Mouse (Mus musculus) urinary bladder, adult 2 months (tissue): ENCODE results near the gene Ppm1h. TPM values are rescaled to one million over a fixed set of nuclear protein-coding genes. Genes with fewer than 3 reads are reported as not detected.

ENCODE experiments used
- DNase-seq: peaks from one replicate; pipeline ENCODE4 v3.0.0; 2022; ENCODE audit warnings: low spot score
- polyA plus RNA-seq: library from polyadenylated mRNA; depleted of rRNA; stranded (reverse); fragments of >200 nt; gene quantifications from 2 replicates; pipeline ENCODE4 v1.2.3, GENCODE M21; 2012

Ppm1h gene
- polyA plus RNA-seq, 1 experiment, result 20.9 TPM

DNA sequence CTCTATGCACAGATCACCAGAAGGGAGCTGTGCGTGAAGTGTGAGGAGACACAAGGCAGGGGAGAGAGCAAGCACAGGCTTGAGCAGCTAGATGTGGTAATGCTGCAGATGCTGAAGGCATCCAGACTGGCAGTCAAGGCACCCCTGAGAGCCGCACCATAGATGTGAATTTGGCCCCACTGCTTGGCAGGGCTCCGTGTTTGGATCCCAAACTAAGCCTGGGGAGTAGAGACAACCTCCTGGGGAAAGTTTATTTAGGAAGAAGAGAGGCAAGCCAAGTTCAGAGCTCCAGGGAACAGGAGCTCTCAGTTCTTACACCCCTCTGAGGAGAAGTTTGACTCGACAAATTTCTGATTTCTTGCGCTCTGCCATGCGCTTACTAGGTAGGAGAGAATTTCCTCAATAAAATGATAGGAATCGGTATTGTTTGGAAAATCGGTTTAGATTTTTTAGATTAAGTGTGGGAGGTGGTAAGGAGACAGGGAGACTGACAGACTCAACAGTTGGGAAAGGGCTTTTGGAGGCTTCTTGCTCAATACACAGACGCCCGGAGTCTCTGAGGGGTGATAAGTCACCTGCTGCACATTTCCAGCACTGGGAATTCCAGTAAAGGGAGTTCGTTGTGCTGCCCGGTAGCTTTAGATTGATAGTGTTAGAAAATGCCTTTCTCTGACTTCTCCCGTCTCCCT is 89.8 kb downstream of the Ppm1h start:
- no peak for DNase-seq

DNA sequence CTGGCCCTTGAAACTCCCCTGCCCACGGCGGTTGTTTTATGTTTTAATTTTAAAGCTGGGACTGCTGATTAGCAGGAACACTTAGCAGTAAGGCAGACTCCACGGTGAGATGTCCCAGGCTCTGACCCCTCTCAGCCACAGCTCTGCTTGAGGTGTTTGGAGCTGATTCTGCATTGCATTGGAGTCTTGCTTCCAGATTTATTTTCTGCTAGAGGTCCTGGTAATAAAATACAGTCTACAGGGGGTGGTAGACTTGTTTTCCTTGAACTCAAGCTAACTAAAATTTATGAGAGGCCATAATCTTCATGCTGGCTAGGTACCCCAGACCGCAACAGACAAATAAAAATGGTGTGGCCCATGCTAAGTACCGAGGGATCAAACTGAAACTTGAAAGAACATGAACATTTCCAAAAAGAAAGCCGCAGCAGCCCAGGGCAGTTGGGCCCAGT is 90.4 kb downstream of the Ppm1h start:
- no peak for DNase-seq

- no peak for DNase-seq
Measured at GRCm38 (mm10) chr10:122770337-122770736, 91.8 kb downstream of the Ppm1h start.

- no peak for DNase-seq
Measured at GRCm38 (mm10) chr10:122770987-122771386, 92.4 kb downstream of the Ppm1h start.

- no peak for DNase-seq
Measured at GRCm38 (mm10) chr10:122774169-122774568, 95.6 kb downstream of the Ppm1h start.

- DNase-seq, result no peak
Measured at GRCm38 (mm10) chr10:122777436-122777835, 98.9 kb downstream of the Ppm1h start.

- no peak for DNase-seq
Measured at GRCm38 (mm10) chr10:122777939-122778655, 99.5 kb downstream of the Ppm1h start.

GRCm38 (mm10) chr10:122779351-122779750 is 100.8 kb downstream of the Ppm1h start:
- DNase-seq, result no peak

DNA sequence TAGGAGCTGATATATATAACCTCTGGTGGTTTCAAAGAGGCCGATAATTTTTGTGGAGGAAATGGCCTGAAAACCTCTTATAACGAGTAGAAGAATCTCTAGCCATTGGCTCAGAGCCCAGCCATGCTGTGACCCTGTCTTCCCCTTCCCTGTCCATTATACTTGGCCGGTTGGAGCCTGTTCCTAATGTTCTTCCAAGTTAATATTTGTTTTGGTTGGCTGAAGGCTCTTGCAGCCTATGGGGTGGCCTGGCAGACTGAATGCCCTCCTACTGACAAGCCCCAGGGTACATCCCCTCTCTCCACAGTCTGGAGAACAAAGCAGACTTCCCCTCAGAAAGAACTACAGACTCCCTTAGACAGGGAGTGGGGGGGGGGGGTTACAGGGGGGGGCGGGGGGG is 104.2 kb downstream of the Ppm1h start:
- DNase-seq, result no peak

DNA sequence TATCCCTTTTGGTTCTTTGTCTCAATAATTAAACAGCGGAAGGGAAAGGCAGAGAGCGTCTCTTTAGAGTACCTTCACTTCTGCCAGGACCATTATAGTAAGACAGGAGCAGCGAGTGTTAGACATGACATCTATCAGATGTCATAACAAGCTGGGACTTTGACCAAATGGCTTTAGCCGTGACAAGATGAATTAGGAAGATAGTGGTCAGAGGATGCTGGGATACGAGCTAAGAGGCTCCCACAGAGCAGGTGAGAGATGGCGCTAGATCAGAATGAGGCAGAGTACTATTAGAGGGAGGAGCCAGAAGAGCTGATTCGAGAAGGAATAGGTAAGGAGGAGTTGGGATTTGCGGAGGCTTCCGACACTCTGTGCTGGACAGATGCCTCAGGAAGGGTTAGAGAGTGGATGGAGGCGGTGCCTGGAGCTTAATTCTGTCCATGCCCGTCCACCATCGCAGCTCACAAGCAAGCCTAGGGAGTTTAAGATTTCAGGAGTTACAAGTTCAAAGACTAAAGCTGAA is 111.1 kb downstream of the Ppm1h start:
- DNase-seq, result no peak

DNA sequence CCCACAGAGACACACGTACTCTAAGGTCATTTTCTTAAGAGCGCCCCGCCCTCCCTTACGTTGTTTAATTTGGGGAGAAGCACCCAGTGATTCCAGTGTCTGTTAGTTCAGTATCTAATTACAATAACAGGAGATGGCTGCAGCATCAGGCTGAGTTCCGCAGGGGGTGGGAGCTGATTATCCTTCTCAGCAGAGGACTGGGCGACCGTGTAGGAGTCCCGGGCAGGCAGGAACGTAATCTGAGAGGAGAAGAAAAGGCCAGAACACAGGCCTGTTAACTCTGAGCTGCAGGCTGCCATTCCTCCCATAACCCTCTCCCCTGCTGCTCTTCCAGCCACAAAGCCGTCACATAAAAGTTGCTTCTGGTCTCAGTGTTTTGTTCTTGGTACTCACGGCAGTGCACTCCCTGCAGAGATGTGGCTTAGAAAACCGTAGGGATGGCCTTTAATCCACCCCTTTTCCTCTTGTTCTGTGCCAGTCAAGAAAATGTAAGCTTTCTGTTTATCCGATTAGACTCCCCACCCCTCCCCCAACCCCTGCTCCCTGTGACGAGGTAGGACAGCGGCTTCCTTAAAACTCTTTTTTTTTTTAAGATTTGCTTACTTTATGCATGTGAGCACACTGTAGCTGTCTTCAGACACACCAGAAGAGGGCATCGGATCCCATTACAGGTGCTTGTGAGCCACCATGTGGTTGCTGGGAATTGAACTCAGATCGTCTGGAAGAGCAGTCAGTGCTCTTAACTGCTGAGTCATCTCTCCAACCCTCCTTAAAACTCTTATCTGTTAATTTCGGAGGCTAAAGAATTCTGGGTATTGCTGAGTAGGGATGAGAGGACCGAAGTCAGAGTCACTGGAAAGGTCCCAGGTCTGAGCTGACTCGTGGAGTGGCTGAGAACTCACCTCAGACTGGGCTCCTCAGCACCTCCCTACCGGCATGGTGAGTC is 113.7 kb downstream of the Ppm1h start:
- DNase-seq, result no peak

GRCm38 (mm10) chr10:122793193-122793592 is 114.6 kb downstream of the Ppm1h start:
- DNase-seq, result no peak

DNA sequence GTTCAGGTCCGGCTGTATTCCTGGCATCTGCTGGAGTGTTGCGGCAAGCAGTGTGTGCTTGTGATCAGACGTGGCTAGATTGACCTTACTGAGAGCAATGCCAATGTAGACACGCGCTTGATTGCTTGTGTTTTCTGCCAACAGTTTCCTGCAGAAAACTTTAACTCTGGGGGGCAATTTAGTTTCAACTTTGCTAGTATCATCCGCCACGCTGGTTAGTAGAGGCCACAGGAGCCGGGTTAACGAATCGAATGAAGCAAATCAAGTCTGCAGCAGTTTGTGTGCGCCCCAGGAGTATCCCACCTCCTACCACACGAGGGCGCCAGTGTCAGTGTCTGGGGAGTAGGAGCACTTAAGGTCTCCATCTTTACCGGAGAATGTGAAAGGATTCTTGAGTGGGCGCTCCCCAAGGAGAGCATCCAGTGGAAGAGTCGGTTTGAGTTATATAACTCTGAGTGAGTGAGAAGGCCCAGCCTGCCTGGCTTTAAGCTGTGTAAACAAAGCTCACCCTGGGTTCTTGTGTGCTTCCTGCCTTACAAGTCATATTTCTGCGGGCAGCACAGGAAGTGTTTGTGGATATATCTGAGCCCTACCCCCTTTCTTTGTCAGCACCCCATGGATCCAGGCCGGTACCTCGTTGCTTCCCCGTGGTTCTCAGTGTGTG is 115.8 kb downstream of the Ppm1h start:
- DNase-seq, result no peak

GRCm38 (mm10) chr10:122797955-122798354 is 119.4 kb downstream of the Ppm1h start:
- no peak for DNase-seq

DNA sequence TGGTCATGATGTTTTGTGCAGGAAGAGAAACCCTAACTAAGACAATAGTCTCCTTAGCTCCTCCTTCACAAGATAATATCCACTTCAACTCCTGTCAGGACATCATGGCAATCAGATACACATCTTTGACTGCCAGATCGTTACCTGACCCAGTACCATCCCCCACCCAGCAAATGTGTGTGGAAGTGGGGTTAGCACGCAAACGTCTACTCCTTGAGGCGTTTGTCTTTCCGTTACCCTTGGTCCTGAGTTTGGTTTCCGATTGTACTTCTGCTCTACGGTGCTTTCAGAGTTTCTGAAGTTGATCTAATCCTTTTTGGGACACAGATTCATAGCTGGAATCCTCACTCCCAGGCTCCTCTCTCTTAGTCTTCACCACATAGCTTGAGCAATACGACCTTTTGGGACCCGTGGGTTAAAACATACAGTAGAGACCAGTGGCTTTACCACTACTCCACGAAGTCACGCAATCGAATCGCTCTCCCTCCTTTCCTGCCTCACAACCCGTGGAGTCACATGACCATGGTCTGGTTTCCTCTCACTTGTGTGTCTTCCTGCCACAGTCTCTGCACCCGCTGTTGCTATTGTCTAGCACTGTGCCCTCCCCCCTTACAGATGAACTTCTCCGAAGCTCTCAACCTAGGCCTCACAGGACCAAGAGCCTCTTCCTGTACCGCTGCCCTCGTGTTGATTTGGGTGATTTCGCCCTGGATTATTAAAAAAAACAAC is 121.6 kb downstream of the Ppm1h start:
- DNase-seq, result no peak

DNA sequence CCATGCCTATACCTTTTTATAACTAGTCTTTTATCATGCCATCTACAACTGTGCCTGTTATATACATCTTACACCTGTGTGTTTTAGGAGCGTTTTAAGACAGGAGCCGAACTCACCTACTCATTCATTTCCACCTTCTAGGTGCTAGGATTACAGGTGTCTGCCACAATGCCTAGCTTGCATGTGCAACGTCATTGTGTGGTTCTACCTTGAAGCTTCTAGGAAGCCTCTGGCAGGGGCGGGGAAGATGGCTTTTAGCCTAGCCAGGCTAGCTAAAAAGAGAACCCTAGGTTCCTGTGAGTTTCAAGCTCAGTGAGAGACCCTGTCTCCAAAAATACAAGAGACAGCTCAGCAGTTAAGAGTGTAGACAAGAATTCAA is 122.2 kb downstream of the Ppm1h start:
- DNase-seq, result no peak

DNA sequence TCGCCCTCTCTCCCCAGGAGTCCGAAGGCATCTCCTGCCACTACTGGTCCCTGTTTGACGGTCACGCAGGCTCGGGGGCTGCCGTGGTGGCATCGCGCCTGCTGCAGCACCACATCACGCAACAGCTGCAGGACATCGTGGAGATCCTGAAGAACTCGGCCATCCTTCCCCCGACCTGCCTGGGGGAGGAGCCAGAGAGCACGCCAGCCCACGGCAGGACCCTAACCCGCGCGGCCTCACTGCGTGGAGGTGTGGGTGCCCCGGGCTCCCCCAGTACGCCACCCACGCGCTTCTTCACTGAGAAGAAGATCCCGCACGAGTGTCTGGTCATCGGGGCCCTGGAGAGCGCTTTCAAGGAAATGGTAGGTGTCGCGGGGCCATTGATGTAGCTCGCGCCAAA is 123.7 kb downstream of the Ppm1h start:
- no peak for DNase-seq

- DNase-seq, result no peak
Measured at GRCm38 (mm10) chr10:122802901-122803300, 124.3 kb downstream of the Ppm1h start.

DNA sequence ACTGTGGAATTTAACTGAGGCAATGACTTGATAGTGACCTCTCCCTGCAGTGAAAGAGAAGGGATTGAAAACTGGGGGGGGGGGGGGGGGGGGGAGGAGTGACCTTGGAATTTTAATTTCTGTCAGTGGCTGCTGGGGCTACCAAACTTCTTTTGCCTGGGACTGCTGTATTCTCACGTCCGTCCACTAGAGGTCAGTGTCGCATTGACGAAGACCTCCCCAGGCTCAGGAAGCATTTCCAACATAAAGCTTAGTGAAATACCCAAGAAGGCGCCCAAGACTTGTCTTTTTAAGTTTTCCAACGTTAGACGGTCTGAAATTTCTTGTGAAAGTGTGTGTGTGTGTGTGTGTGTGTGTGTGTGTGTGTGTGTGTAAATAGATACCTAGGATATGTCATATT is 125.3 kb downstream of the Ppm1h start:
- no peak for DNase-seq

DNA sequence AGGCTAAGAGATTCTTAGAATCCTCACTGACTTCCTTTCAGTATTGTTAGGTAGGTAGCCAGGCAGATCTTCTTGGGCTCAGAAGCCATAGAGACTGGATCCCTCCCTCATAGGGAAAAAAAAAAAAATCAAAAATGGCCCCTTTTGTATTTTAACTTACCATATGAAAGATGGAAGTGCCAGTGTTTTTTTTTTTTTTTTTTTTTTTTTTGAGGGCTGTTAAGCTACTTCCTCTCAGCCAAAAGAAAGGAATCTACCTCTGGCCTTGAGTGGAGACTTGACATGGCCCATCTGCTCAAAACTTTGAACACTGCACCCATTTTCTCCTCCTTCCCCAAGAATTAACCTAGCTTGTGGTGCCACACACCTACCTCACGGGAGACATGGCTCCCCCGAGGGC is 127.3 kb downstream of the Ppm1h start:
- no peak for DNase-seq
